Mouse (Mus musculus): ENCODE results near the gene Msl1. TPM values are rescaled to one million over a fixed set of nuclear protein-coding genes. Genes with fewer than 3 reads are reported as not detected.
A peak's percentile ranks its signal among the peaks of the same experiment; 100 is the strongest.

Gene Msl1
- total RNA-seq (2014; rRNA removed), result 88.3 and 107 TPM in 2 replicates
- polyA plus RNA-seq (2015; fragmentation: Nextera tagmentation; extraction: Ambion mirVana), result 22.3 and 25.8 TPM in 2 replicates

GRCm38 (mm10) chr11:98795015-98795713 lies at the start of gene Msl1:
Gene Msl1, plus strand, starts transcription at chr11:98795516.
- Histone ChIP-seq H3K36me3 (ENCODE audit: insufficient read depth, low read length) (peaks cover 11% of the 10 kb centered on the region), H3K9me3 (ENCODE audit: low read length) (no peaks in the 10 kb centered on the region), H3K9ac (replicated peaks; ENCODE audit: low read length, poor library complexity, severe bottlenecking) (peak within 1 kb of the TSS; percentile 99), H3K27ac (ENCODE audit: low read depth, low read length) (peak within 1 kb of the TSS; percentile 100), H3K4me2 (ENCODE audit: low read depth, low read length, poor library complexity, severe bottlenecking) (peak within 1 kb of the TSS; percentile 73), H3K27me3 (ENCODE audit: insufficient read depth, low read length) (no peaks in the 10 kb centered on the region), H3K4me1 (ENCODE audit: insufficient read depth, low read length) (0 out of 2 replicates have a peak, but pooled peaks cover 3% of the 10 kb centered on the region), H3K4me3 (ENCODE audit: low read depth, low read length) (peak within 1 kb of the TSS; percentile 94)
- under 1% methylated on average over 39 of the region's 89 CpGs for WGBS
- peak; percentile 91 for DNase-seq (ENCODE audit: low spot score)
- ATAC-seq (ENCODE audit: low FRiP score), result peak; percentile 72
- peak; percentile 39 for TF ChIP-seq CTCF (IDR thresholded peaks at IDR 0.05)

DNA sequence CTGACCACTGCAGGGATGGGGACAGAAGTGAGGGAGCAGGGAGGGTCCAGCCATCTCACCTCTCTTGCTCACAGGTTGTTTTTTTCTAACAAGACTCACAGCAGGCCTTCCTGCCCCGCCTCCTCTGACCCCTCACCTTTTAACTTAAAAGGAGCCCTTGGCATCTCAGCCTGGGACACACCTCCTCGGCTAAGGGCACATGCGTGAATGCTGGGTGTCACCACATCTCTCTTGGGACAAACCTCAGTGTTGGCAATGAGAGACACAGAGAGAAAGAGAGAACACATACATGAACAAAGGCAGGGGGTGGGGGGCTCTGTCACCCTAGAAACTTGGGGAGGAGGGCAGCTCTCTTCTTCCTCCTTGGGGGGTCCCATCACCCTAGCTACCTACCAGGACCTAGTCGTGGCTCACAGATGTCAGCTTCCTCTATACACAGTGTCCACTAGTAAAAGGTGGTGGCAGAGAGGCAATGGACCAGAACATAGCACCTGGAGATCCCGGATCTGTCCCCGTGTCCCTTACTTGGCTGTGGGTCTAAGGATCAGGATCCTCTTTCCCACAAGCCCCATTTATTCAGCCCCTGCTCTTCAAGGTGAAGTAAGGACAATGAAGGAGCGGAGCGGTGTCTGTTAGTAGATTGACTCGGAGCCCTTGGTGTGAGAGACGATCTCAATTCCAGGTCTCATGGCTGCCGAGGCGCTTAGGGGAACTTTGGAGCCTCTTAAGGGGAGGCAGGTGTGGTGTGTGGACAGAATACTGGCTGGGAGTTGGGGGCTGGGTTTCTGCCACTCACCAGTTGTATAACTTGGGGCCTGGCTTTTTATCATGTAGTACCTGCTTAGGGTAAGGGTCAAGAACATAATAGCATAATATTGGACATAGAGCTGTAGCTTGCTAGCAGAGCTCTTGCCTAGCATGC lies 49.1 kb upstream of the Msl1 start:
- H3K4me3 ChIP-seq (ENCODE audit: low read depth, low read length), result peak overlapping the region; percentile 24; the same call in 1 of the 2 replicates
- peak overlapping the region; percentile 96 for H3K27ac ChIP-seq (ENCODE audit: low read depth, low read length)
- TF ChIP-seq CTCF (IDR thresholded peaks at IDR 0.05), result no peak

DNA sequence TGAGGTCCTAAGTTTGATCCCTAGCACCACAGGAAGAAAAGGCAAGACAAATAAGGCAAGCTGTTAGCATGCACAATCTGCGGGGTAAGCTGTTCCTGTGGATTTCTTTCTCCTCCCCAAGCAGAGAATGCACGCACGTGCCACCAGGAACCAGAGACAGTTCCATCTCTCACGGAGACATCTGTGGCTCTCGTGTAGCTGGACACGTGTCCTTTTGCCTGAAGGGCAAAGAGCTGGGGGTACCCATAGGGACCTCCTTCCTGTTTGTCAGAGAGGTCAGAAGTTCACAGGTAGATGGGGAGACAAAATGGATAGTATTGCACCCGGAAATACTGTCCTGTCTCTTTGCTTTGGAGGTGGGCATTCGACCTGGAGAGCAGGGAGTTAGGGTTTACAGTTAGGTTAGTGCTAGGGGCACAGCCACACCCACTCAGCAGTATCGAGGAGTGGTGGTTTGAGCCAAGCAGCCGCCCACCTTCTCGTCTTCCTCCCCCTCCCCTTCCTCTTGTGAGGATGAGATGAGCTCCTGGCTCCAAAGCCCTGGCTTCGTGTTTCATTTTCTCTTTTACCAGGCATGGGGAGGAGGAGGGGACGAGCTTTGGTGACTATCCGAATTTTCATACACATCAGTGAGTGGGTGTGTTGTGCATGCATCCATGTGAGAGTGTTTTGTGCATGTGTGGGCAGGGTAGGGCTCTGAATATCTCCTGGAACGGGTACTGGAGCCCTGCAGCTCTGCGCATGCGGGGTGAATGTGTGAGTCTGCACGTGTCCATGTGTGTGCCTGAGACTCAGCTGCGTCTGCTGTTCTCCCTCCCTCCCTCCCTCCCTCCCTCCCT lies 48.2 kb upstream of the Msl1 start:
- Histone ChIP-seq H3K9me3 (ENCODE audit: low read length) (no peaks in the 10 kb centered on the region), H3K4me3 (ENCODE audit: low read depth, low read length) (peak overlapping the region; percentile 24), H3K4me1 (ENCODE audit: insufficient read depth, low read length) (peaks cover 72% of the 10 kb centered on the region), H3K27ac (ENCODE audit: low read depth, low read length) (peak overlapping the region; percentile 96), H3K4me2 (ENCODE audit: low read depth, low read length, poor library complexity, severe bottlenecking) (peak overlapping the region; percentile 94), H3K9ac (replicated peaks; ENCODE audit: low read length, poor library complexity, severe bottlenecking) (peak overlapping the region; percentile 56), H3K27me3 (ENCODE audit: insufficient read depth, low read length) (no peaks in the 10 kb centered on the region), H3K36me3 (ENCODE audit: insufficient read depth, low read length) (no peaks in the 10 kb centered on the region)
- DNase-seq (ENCODE audit: low spot score), result peak; percentile 97
- TF ChIP-seq CTCF (IDR thresholded peaks at IDR 0.05), result no peak
- 2% methylated on average over 19 of the region's 19 CpGs for WGBS
- peak; percentile 62 for ATAC-seq (ENCODE audit: low FRiP score)

More for the DNA sequence above, 49.1 kb upstream of the Msl1 start:
- Histone ChIP-seq H3K36me3 (ENCODE audit: insufficient read depth, low read length) (no peaks in the 10 kb centered on the region), H3K27me3 (ENCODE audit: insufficient read depth, low read length) (no peaks in the 10 kb centered on the region), H3K9ac (replicated peaks; ENCODE audit: low read length, poor library complexity, severe bottlenecking) (peak overlapping the region; percentile 24; the same call in 1 of the 2 replicates), H3K4me1 (ENCODE audit: insufficient read depth, low read length) (peaks cover 67% of the 10 kb centered on the region), H3K4me2 (ENCODE audit: low read depth, low read length, poor library complexity, severe bottlenecking) (peak overlapping the region; percentile 94), H3K9me3 (ENCODE audit: low read length) (no peaks in the 10 kb centered on the region)
- DNase-seq (ENCODE audit: low spot score) (no peak), ATAC-seq (ENCODE audit: low FRiP score) (no peak)
- WGBS, result 48% methylated on average over 12 of the region's 12 CpGs

- H3K4me2 ChIP-seq (ENCODE audit: low read depth, low read length, poor library complexity, severe bottlenecking), result peak overlapping the region; percentile 94
- H3K27ac ChIP-seq (ENCODE audit: low read depth, low read length), result peak overlapping the region; percentile 96
- 0 out of 2 replicates have a peak, but pooled peaks cover 2% of the 10 kb centered on the region for H3K36me3 ChIP-seq (ENCODE audit: insufficient read depth, low read length)
- WGBS, result 4% methylated on average over 6 of the region's 6 CpGs
- H3K9me3 ChIP-seq (ENCODE audit: low read length), result no peaks in the 10 kb centered on the region
- TF ChIP-seq CTCF (IDR thresholded peaks at IDR 0.05), result no peak
- H3K9ac ChIP-seq (replicated peaks; ENCODE audit: low read length, poor library complexity, severe bottlenecking), result peak overlapping the region; percentile 59
- no peaks in the 10 kb centered on the region for H3K27me3 ChIP-seq (ENCODE audit: insufficient read depth, low read length)
- peaks cover 72% of the 10 kb centered on the region for H3K4me1 ChIP-seq (ENCODE audit: insufficient read depth, low read length)
- H3K4me3 ChIP-seq (ENCODE audit: low read depth, low read length), result peak overlapping the region; percentile 27; the same call in 1 of the 2 replicates
- DNase-seq (ENCODE audit: low spot score) (no peak), ATAC-seq (ENCODE audit: low FRiP score) (no peak)
Observed at GRCm38 (mm10) chr11:98747804-98748505, 47.4 kb upstream of the Msl1 start.
